Mouse (Mus musculus) gastrocnemius, postnatal 25 days (tissue): ENCODE measurements at regions not wholly inside any gene's neighbourhood (a gene's known extent, or its start where the extent isn't known, plus 50 kb on each side); places are given as distances from the start of the nearest gene placed in this dataset.

Experiments
- DNase-seq: peaks from one replicate; pipeline ENCODE4 v3.0.0; 2022

DNA sequence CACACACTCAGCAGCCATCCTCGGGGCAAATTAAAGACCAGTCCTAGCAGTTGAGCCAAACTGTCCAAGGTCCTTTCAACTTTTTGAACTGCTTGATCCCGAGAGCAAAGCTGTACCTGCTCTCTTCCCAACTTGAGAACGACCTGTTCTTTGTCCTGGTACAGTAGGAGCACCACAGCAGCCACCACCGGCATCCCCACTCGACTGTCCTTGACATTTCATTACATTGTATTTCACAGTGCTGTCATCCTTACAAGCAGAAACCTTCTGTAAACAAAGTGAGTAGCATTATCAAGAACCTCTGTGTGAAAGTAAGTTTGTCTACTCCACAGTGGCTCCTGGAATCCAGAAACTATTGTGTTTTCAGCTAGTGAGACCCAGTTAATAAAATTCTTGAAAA, 240.2 kb upstream of the Zfp462 start:
- DNase-seq = no peak

DNA sequence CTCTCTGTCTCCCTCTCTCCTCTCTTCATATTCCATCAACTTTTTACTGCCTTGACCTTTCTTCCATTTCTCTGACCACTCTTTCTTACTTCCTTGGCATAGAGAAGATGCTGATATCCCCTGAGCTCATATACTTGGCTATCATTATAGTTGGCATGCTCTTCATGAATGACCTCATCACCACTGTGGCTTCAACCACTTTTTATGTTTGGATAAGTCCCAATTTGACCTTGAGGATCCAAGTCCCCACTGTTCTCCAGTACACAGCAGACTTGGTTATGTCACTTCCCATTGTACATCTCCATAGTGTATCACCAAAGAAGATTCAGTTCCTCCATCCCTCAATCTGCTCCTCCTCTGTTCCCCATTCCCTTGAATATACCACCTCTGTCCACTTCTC, 235.1 kb upstream of the Zfp462 start:
- DNase-seq = no peak

DNA sequence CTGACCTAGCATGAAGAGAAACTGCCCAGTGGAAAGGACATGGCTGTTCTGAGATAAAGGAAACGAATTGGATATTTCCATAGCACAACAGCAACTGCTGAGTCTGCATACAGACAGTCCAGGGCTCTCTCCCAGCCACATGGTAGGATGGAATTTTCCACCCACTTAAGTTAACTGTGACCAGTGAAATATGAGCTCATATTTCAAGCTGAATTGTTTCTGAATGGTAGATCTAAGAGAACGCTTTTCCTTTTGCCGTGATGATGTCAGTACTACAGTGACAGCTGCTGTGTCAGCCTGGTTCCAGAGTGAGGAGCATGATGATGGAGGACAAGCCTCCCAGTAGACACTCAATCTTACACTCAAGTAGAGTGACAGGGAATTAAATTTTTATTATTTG, 231.9 kb upstream of the Zfp462 start:
- peak; percentile 7 for DNase-seq

DNA sequence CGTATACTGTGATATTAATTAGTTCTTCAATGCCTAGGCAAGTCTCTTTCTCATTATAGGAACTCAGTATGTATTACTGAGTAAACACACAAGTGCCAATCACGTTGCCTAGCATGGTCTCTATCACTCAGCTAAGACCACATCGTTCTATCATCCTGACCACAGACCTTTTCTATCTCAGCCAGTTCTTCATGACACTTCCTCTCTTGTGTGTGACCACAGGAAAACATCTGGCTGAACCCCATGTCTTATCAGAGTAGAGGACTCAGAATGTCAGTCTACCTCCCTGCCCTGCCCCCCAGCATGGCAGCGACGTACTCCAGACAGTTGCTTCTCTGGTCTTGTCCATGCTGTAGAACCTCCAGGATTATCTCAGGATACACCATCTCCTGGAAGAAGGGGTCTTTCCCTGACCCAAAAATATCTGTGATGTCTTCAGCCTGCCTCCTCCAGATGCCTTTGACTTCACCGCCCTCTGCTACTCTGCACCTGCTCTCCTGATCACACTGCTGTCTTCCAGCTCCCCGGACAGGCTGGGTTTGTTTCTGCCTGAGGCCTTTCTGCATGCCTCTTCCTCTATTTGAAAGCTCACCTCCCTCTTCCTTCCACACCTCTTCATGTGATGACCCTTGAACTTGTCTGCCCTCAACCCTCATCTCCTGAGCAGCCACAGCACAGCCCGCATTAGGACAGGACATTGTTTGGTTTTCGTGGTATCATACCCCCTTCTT, 230.1 kb upstream of the Zfp462 start:
- DNase-seq = no peak

DNA sequence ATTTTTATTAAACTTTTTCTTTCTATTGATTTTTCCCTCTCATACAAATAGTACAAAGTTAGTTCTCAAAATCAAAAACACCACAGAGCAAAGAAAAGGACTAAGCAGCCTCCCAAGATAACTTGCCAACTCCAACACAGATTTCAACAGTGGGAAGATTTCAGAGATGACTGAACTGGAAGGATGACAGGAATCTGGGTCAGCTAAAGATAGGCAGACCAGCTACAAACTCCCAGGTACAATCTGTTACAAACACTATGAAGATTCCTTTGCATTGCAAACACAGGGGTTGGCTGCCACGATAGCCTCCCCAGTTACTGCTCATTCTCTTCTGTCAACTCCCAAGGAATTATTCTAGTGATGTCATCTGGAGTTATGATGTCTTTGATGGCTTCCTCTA, 226.8 kb upstream of the Zfp462 start:
- DNase-seq = no peak

DNA sequence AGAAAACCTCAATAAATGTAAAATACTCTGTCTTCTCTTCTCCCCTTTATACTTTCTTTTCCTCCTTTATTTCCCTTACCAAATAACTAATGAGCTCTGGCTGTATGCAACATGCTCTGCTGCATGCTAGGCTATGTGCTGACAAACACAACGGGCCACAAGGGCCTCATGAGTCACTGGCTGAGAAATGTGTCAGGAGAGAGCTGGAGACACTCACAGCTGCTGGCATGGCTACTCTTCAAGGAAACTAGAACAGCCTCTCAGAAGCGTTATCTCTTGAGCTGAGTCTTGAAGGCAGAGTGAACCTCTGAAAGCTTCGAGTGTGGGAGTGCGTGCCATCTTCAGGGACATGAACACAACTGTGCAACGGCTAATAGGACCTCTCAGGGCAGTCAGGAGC, 205.8 kb upstream of the Zfp462 start:
- DNase-seq = no peak

DNA sequence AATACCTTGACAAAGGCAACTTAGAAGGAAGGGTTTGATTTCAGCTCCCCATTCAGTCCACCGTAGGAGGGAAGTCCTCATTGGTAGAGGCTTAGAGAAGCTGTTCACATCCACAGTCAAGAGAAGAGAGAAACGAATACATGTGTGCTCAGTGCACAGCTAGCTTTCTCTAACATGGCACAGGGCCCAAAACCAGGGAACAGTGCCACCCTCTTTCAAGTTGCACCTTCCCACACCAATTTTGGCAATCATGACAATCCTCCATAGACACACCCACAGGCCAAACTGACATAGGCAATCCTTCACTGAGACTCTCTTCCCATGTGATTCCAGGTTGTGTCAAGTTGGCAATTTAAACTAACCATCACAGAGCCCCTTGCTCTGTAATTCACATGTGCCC, 193.4 kb upstream of the Zfp462 start:
- no peak for DNase-seq

DNA sequence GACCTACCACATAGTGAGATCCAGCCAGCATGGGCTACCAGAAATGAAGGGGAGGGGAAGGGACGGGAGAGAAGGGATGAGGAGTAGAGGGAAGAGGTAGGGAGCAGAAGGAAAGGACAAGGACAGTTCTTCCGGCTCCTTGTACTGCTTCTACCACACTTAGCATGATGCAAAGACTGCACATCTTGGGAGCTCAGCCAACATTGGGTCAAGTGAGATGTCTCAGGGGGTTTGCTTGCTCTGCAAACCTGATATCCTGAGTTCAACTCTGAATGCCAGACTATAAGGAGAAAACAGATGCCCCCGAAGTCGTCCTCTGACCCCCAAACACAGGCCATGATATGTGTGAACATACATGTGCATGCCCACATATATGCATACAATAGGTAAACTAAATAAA, 188.4 kb upstream of the Zfp462 start:
- no peak for DNase-seq

DNA sequence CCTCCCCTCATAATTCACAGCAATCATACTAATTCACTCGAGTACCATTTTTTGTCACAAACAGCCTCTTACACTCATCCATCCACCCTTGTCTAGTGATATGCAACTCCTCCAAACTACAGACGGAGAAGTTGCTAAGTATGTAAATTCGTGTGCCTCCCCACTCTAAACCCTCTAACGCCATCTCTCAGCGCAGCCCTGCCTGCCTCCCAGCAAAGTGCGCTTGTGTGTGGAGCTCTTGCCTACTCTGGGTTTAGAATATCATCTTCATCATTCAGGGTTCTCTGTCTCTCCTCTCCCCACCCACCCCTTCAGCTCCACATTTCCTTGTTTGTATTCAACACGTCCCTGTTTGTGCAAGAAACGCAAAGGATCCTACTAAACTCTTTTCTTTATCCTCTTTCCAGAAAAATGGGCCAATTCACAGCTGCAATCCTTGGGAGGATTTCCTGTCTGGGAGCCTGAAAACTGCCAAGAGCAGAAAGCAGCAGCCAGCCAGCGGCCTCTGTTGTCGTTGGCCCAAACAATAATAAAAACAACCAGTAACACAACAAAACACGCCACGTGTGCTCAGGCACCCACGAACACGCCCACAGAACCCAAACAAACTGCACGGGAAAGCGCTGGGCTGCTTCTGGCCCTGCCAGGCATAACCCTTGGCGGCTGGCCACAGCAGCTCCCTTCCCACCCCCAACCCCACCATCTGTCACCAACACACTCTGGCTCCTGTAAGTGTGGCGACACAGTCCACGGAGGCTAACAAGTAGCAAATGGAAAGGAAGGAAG, 186.9 kb upstream of the Zfp462 start:
- peak; percentile 26 for DNase-seq

DNA sequence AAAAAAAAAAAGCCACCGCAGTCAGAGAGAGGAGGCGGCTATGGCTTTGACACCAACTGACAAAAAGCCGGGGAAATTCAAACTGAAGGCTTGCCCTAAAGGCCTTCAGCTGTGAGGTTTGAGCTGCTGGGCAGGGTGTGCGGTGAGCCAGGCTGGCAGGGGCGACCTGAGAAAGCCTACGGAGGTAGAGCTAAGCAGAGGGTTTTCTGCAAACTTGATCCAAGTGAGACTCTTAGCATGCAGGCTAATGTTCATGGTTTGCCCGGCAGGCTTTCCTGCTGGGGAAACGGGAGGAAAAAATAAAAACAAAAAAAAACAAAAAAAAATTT, 186.4 kb upstream of the Zfp462 start:
- DNase-seq = no peak

DNA sequence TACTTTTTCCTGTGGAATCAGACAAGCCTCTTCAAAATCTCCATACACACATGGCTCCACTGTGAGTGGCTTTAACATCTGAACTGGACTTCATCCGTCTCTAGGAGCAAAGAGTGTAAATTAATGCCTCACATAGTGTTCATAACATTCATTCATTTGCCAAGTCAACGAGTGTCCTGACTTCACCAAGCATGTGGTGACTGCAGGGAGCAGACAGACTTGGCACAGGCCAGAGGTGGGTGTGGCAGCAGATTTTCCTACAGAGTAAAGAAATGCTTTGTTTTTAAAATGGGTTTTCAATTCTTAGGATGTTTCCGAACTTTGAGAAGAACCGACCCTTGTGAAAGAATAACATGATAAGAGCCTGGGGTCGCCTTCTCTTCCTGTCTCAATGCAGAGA, 183.6 kb upstream of the Zfp462 start:
- no peak for DNase-seq

DNA sequence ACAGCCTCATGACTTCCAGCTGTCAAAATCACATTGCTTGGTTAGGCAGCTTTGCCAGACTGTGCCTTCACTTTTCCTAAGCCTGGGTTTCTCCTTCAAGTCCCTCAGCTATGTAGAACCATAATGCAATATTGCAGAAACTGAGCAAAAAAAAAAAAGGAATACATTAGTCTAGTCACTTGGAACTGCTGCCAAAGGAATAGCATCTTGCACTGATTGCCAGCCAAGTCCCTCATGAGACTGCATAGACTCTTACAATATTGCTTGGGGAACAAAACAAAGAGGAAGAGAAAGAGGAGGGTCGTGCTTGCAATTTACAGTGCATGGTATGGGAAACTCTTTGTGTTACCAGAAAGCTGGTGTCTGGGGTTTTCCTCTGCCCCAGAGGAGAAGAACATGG, 179.8 kb upstream of the Zfp462 start:
- DNase-seq = no peak

DNA sequence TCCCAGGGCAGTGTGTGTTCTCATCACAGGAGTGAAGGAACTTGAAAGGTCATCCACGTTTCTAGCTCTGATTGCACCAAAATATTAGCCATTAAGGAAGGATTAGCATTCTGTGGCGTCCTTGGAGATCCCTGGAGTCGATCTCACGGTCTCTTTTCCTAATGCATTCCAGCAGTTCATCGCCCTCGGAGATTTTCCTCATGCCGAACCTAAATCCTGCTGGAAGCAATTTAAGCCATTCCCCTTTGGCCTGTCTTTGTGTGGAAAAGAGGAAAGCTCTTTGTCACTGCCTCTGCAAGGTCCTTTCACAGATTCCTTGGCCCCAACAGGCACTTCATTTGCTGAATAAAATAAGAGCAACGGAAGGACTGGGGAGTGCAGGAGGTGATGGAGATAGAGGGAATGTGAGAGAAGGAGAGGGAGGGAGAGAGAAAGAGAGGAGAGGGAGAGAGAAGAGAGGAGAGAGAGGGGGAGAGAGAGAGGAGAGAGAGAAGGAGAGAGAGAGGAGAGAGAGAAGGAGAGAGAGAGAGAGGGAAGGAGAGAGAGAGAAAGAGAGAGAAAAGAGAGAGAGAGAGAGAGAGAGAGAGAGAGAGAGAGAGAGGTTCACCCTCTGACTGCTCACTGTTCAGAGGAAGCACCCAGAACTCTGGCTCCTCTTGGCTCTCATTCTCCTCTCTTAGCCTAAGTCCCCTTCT, 177.2 kb upstream of the Zfp462 start:
- no peak for DNase-seq

DNA sequence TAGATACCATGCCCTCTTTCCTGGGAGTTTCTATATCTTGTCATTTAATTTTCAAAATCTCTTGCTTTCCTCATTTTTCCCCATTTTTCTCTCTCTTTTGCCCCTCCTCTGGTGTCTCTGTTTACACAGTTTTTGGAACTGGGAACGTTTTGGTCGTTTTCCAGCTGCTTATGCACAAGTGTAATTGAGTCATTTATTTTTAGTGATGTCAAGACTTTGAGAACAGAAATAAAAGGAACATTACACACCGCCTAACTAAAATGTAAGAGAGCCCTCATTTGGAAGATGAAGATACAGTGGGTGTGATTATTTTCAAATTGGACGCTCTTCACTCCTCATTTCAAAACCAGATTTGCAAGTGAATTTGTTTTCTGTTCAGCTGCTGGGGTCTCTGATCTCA, 176.0 kb upstream of the Zfp462 start:
- DNase-seq = no peak

DNA sequence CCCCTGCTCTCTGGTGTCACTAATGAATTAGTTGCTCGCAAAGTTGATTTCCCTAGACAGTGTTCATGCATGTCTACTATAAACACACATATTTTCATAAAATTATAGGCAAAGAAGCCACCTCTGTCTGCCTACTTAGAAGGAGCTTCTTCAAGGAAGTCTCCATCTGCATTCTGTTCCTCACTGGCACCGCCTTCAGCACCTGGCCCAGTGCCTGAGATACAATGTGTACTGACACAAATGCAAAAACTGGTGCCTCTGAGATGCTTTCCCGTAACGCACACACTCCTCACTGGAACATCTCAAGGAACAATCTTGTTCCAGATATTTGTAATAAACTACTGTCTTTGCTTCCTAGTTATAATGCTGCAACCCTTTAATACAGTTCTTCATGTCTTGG, 170.8 kb upstream of the Zfp462 start:
- DNase-seq = no peak

DNA sequence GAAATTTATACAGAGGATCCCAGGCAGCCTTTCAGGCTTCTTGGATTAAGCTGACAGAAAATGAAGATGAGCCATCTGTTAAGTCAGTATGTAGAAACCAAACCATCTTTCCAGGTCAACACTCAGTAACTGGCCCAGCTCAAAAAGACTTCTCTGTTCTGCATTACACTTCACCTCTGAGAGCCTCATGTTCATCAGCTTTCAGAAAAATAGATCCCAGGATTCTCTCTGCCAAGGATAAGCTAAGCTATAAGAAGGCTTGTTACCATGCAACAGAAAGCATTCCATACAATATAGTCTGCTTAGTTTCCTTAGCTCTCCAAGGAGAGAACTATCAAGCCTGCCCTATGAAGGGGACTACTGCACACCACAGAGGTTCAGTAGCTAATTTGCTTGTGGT, 170.1 kb upstream of the Zfp462 start:
- no peak for DNase-seq

DNA sequence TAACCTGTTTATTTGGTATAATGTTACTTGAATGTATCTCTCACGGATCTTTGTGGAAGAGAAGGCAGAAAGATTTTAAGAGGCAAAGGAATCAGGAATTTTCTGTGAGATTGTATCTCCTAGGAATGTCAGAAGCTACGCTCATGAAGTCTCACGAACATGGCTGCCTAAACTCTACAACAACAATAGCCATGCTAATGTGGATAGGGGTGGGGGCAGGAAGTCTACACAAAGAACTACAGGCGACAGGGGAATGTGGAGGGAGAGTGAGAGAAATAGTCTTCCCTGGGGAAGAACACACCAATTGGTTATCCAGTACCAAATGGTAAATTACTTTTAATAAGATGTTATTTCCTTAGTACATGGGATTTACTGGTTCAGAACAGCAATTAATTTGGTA, 164.3 kb upstream of the Zfp462 start:
- no peak for DNase-seq

DNA sequence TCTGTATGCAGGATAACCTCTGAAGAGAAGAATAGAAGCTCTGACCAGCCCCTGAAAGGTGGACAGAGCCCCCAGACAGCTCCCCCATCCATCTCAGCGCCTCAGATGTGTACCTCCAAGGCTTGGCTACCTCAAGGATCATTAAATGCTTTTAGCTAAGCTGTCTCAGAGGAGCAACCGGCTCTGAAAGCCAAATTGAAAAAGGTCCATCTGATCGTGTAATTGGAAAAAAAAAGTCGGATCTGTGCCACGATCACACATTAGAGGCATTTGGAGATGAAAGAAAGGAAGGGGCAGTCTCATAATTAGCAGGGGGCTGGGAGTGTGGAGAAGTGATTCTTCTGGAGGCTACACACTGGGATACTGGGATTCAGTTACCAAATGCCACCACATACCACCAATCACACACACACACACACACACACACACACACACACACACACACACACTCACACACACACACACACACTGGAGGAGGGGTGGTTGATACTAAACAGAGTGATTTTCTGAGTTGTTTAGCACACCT, 153.6 kb upstream of the Zfp462 start:
- no peak for DNase-seq

DNA sequence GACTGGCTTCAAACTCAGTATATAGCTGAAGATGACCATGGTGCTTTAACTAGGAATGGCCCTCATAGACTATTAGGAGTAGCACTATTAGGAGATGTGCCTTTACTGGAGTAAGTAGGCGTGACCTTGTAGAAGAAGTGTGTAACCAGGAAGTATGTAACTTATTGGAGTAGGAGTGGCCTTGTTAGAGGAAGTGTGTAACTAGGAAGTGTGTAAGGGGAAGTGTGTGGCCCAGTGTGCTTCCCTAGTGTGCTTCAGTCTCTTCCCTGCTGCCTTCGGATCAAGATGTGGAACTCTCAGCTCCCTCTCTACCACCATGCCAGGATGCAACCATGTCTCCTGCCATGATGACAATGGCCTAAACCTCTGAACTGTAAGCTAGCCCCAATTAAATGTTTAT, 151.0 kb upstream of the Zfp462 start:
- no peak for DNase-seq

DNA sequence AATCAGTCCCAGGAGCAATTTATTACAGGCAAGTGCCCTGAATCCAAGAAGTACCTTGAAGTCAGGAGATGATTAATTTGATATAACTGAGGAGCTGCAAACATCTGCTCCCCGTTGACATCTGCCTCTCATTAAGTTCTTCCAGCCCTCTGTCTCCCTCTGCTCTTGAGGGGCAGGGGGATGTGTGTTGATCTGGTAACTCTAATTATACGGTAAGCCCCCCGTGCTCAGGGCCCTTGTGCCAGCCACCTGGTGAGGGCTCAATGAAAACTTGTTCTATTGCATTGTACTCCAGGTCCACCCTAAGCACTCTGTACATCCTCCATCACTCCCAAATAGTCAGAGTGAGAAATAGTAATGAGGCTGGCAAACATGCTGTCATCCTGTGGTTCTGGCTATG, 149.6 kb upstream of the Zfp462 start:
- no peak for DNase-seq

DNA sequence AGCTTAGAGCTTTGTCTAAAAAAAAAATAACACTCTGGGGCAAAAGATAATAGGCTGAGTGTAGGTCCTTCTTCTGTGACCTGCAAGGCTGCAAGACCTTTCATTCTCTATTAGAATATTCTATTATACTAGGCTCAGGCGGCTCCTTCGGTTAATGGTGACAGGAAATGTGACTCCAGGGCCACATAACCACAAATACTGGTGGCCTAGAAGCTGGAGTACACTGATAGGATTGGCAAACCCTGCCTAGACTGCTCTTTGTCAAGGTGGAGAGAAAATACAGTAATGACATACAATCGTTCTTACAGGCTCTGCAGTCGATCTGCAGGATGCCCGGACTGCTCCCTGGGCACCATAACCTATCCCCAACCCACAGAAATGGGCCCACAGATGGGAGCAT, 146.3 kb upstream of the Zfp462 start:
- DNase-seq = no peak

DNA sequence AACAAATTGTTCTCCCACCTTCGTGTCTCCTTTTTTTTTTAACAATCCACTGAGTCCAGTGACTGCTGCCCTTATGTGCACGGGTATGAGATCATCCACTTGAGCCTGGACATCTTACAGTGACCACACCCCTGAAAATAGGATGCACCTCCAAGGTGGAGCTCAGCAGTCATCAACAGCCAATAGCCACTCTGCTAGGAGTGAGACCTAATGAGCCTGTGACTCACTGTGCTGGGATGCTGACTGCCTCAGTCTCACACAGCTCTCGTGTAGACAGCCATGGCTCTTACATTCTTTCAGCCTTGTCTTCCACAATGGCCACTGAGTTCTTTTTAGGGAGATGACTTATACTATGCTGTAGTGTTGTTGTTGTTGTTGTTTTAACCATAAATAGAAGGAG, 133.7 kb upstream of the Zfp462 start:
- DNase-seq = no peak
